Comparison of ENCODE assay signal across 13 mouse cellular contexts in genomic region chr5:92627896-92628295, GRCm38 (mm10). TPM values are rescaled to one million over a fixed set of nuclear protein-coding genes. Genes with fewer than 3 reads are reported as not detected.
DNase-seq lines count a peak whose midpoint lies in the region.
"Had no signal": no experiment of that assay in that cellular context is flagged by ENCODE, and none has a peak within 500 bp of the region (broad histone marks: within the 10 kb centered on the region; RNA-seq: fewer than 3 reads in every experiment).

No protein-coding gene starts in this region.

- peak; percentile 86 for DNase-seq in heart, adult 11 months
- no peak for DNase-seq in heart, adult 9 months (ENCODE audit: low spot score in 2 of 2)
- peak; percentile 29 for DNase-seq in gastrocnemius, postnatal 10 days
- peak; percentile 58 for DNase-seq in heart, postnatal 4 days
- peak; percentile 58 for DNase-seq in lung, postnatal 36 days
- no peak for DNase-seq in right cerebral cortex, postnatal 25 days
- no peak for DNase-seq in frontal cortex, postnatal 36 days (ENCODE audit: low spot score in 2 of 2)
- DNase-seq: cerebellum, postnatal 10 days; kidney, adult 11 months; thymus, postnatal 4 days had no signal

RNA-seq across cellular contexts. Expression of gene Stbd1, which starts 25.1 kb away (rescaled TPM):
- total RNA-seq in gastrocnemius, postnatal 10 days (2021): 100 to 1,000 TPM; 166 to 171 TPM
- 10 to 100 TPM; 24.3 to 27.3 TPM for total RNA-seq in heart, postnatal 4 days (2021)

RNA-seq across cellular contexts. Expression of gene Ccdc158, which starts 47.2 kb away (rescaled TPM):
- total RNA-seq in gastrocnemius, postnatal 10 days (2021): not detected
- under 1 TPM; 0.16 to 0.24 TPM for total RNA-seq in heart, postnatal 4 days (2021)

RNA-seq across cellular contexts. Expression of gene Shroom3, which starts 55.3 kb away (rescaled TPM):
- total RNA-seq in gastrocnemius, postnatal 10 days (2021): 1 to 10 TPM; 1.8 to 3.2 TPM
- 10 to 100 TPM; 58.1 to 71.7 TPM for total RNA-seq in heart, postnatal 4 days (2021)
- total RNA-seq: megakaryocyte, adult 5-6 weeks; monocyte, adult 5-6 weeks; neutrophil, adult 5-6 weeks had no signal

Comparison
In these comparisons a context has a peak if more than half of its experiments do, and no peak if none do; other contexts are left out.
1. DNase-seq: peak in heart, adult 11 months (single experiment), gastrocnemius, postnatal 10 days (single experiment), heart, postnatal 4 days (single experiment) and lung, postnatal 36 days (single experiment); none in heart, adult 9 months (0 of 2), right cerebral cortex, postnatal 25 days (single experiment) and frontal cortex, postnatal 36 days (0 of 2).
2. RNA of gene Stbd1, which starts 25.1 kb away (total RNA-seq): 166 to 171 TPM in gastrocnemius, postnatal 10 days; 24.3 to 27.3 TPM in heart, postnatal 4 days; every median in the first group is over 4 times any median in the second.
3. RNA of gene Shroom3, which starts 55.3 kb away (total RNA-seq): 58.1 to 71.7 TPM in heart, postnatal 4 days; 1.8 to 3.2 TPM in gastrocnemius, postnatal 10 days; every median in the first group is over 10 times any median in the second.